Mouse (Mus musculus) stomach, postnatal 0 days (tissue): Measurements from ENCODE around the gene Hagh. TPM values are rescaled to one million over a fixed set of nuclear protein-coding genes. Genes with fewer than 3 reads are reported as not detected.

Experiments
- ATAC-seq: fragments of 200-750 bp; cut with Nextera tagmentation; 2 replicates; pipeline ENCODE4 v1.8.0; 2017; ENCODE audit not compliant: low FRiP score, low TSS enrichment
- DNase-seq: peaks from one replicate; pipeline ENCODE4 v3.0.0-alpha.2; 2016; ENCODE audit warnings: low spot score
- H3K27ac ChIP-seq: fragments of 300-500 bp; sonication (generic); replicated peaks from 2 replicates; pipeline ENCODE4 v1.5.1; 2014; ENCODE audit warnings: mild to moderate bottlenecking, control low read depth
- H3K27me3 ChIP-seq: fragments of 300-500 bp; sonication (generic); 2 replicates; pipeline ENCODE4 v1.6.1; 2014; ENCODE audit warnings: low read length; ENCODE audit not compliant: control insufficient read depth, insufficient read depth
- H3K36me3 ChIP-seq: fragments of 300-500 bp; sonication (generic); 2 replicates; pipeline ENCODE4 v1.6.1; 2014; ENCODE audit warnings: low read length, mixed read lengths; ENCODE audit not compliant: control insufficient read depth, insufficient read depth
- H3K4me1 ChIP-seq: fragments of 300-500 bp; sonication (generic); replicated peaks from 2 replicates; pipeline ENCODE4 v1.6.1; 2014; ENCODE audit warnings: antibody characterized with exemption; ENCODE audit not compliant: control insufficient read depth, insufficient read depth
- H3K4me2 ChIP-seq: fragments of 300-500 bp; sonication (generic); replicated peaks from 2 replicates; pipeline ENCODE4 v1.6.1; 2014; ENCODE audit warnings: low read depth, mild to moderate bottlenecking, control low read depth, moderate library complexity
- H3K4me3 ChIP-seq: fragments of 300-500 bp; sonication (generic); 2 replicates; pipeline ENCODE4 v1.5.1; 2014; ENCODE audit warnings: low read depth, low read length, control low read depth
- H3K9ac ChIP-seq: fragments of 300-500 bp; sonication (generic); 2 replicates; pipeline ENCODE4 v1.6.1; 2014; ENCODE audit warnings: mild to moderate bottlenecking, low read length, control low read depth, mixed read lengths
- H3K9me3 ChIP-seq: fragments of 300-500 bp; sonication (generic); 2 replicates; pipeline ENCODE4 v1.6.1; 2016; ENCODE audit warnings: low read length; ENCODE audit not compliant: control insufficient read depth
- CTCF ChIP-seq: IDR thresholded peaks from 2 replicates; pipeline ENCODE4 v1.5.1; 2016; ENCODE audit warnings: antibody characterized with exemption, low read depth, mild to moderate bottlenecking, moderate library complexity
- EP300 ChIP-seq: optimal IDR thresholded peaks from 2 replicates; pipeline ENCODE3; 2016; ENCODE audit warnings: antibody characterized with exemption
- WGBS: fragments of 180-500 bp; shearing (Covaris S2); extraction: QIAGEN DNeasy Blood & Tissue Kit; methylation state at CpG from one replicate; pipeline ENCODE4 v1.1.7; 2014; 5-methylcytosine and 5-hydroxymethylcytosine counted together
- polyA plus RNA-seq: library from polyadenylated mRNA; unstranded; fragments of >200 nt; fragmentation: Nextera tagmentation; extraction: Ambion mirVana; gene quantifications from 2 replicates; pipeline ENCODE4 v1.2.1, GENCODE M21; 2015

Gene Hagh
- polyA plus RNA-seq, 1 experiment from 2014 or later = 51.3 TPM

- under 1% methylated on average over 61 of the region's 62 CpGs for WGBS
- Histone ChIP-seq H3K36me3 (peaks cover 20% of the 10 kb centered on the region), H3K4me1 (peaks cover 5% of the 10 kb centered on the region)
These were observed 55.1 kb downstream of the Hagh start, which contains the start of the genes Eme2 and Mrps34 for GRCm38 (mm10) chr17:24894995-24895547. TSS of gene Eme2 (minus strand) at chr17:24895087. TSS of gene Mrps34 (plus strand) at chr17:24895116.

GRCm38 (mm10) chr17:24895571-24896240 is 55.8 kb downstream of the Hagh start:
- Histone ChIP-seq H3K9ac (peak overlapping the region; percentile 93), H3K4me3 (peak overlapping the region; percentile 92), H3K9me3 (no peaks in the 10 kb centered on the region), H3K27ac (peak overlapping the region; percentile 91), H3K36me3 (peaks cover 22% of the 10 kb centered on the region), H3K4me2 (peak overlapping the region; percentile 99), H3K27me3 (no peaks in the 10 kb centered on the region), H3K4me1 (peaks cover 5% of the 10 kb centered on the region)
- DNase-seq (no peak), ATAC-seq (no peak)
- TF ChIP-seq CTCF = no peak
- no peak for TF ChIP-seq EP300
- 9% methylated on average over 23 of the region's 23 CpGs for WGBS

More at GRCm38 (mm10) chr17:24894995-24895547, 55.1 kb downstream of the Hagh start, which contains the start of the genes Eme2 and Mrps34:
- Histone ChIP-seq H3K27ac (peak within 1 kb of the TSS; percentile 91), H3K9me3 (no peaks in the 10 kb centered on the region), H3K27me3 (no peaks in the 10 kb centered on the region), H3K9ac (peak within 1 kb of the TSS; percentile 93), H3K4me2 (peak within 1 kb of the TSS; percentile 99), H3K4me3 (peak within 1 kb of the TSS; percentile 92)
- DNase-seq (peak; percentile 90), ATAC-seq (peak; percentile 63)
- no peak for TF ChIP-seq CTCF
- no peak for TF ChIP-seq EP300

GRCm38 (mm10) chr17:24896241-24896992 is 56.5 kb downstream of the Hagh start, which contains the start of gene Nme3:
TSS of gene Nme3 (plus strand) at chr17:24896500.
- Histone ChIP-seq H3K4me3 (peak within 1 kb of the TSS; percentile 92), H3K4me2 (peak within 1 kb of the TSS; percentile 99), H3K36me3 (peaks cover 28% of the 10 kb centered on the region), H3K27me3 (no peaks in the 10 kb centered on the region), H3K9ac (peak within 1 kb of the TSS; percentile 93), H3K27ac (peak within 1 kb of the TSS; percentile 91), H3K4me1 (peaks cover 5% of the 10 kb centered on the region), H3K9me3 (no peaks in the 10 kb centered on the region)
- TF ChIP-seq EP300 (no peak), CTCF (peak; percentile 44)
- 1% methylated on average over 45 of the region's 50 CpGs for WGBS
- peak; percentile 67 for ATAC-seq
- DNase-seq = peak; percentile 84

GRCm38 (mm10) chr17:24896993-24897269 is 57.0 kb downstream of the Hagh start:
- Histone ChIP-seq H3K27ac (no peak overlapping the region), H3K4me1 (peaks cover 5% of the 10 kb centered on the region), H3K9me3 (no peaks in the 10 kb centered on the region), H3K4me3 (peak overlapping the region; percentile 92), H3K4me2 (peak overlapping the region; percentile 99), H3K9ac (peak overlapping the region; percentile 93), H3K36me3 (peaks cover 32% of the 10 kb centered on the region), H3K27me3 (no peaks in the 10 kb centered on the region)
- WGBS = 28% methylated on average over 11 of the region's 11 CpGs
- TF ChIP-seq CTCF (no peak), EP300 (no peak)
- no peak for ATAC-seq
- DNase-seq = no peak

- H3K4me1 ChIP-seq = peaks cover 5% of the 10 kb centered on the region
- H3K27ac ChIP-seq = no peak overlapping the region
- DNase-seq (no peak), ATAC-seq (no peak)
- 81% methylated on average over 4 of the region's 4 CpGs for WGBS
- no peak overlapping the region for H3K4me3 ChIP-seq
- H3K9me3 ChIP-seq = no peaks in the 10 kb centered on the region
- peaks cover 36% of the 10 kb centered on the region for H3K36me3 ChIP-seq
- no peak overlapping the region for H3K4me2 ChIP-seq
- TF ChIP-seq EP300 (no peak), CTCF (no peak)
- no peak overlapping the region for H3K9ac ChIP-seq
- no peaks in the 10 kb centered on the region for H3K27me3 ChIP-seq
These were observed 57.7 kb downstream of the Hagh start for GRCm38 (mm10) chr17:24897600-24897999.
